Mouse (Mus musculus) cerebellum, adult 9-11 months (tissue): ENCODE data around the gene Klk1b8.
"Not testable (repeated sequence)": the region's sequence is repeated elsewhere in the genome, so short reads cannot be mapped to it uniquely, and the experiment has no call there.

Experiments used
- DNase-seq: peaks from one replicate; pipeline ENCODE4 v3.0.0; 2022

Gene Klk1b8

DNA sequence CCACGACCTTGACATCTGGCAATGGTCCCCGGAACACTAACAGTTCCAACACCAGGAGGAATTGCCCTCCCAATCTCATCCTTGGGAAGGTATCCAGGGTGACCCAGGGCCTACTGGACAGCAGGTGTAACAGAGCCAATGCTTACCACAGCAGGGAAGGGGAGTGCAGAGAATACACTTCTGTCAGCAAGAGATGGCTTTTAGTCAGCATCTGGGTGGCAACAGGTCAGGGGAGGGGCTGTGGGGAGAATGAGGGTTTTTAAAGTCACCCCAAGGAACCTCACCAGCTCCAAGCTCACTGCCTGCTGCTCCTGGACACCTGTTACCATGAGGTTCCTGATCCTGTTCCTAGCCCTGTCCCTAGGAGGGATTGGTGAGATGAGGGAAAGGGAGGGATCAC is at the start of gene Klk1b8:
TSS of gene Klk1b8 (plus strand) at position 301 of the 400 bp plus-strand sequence.
- DNase-seq, result no peak

DNA sequence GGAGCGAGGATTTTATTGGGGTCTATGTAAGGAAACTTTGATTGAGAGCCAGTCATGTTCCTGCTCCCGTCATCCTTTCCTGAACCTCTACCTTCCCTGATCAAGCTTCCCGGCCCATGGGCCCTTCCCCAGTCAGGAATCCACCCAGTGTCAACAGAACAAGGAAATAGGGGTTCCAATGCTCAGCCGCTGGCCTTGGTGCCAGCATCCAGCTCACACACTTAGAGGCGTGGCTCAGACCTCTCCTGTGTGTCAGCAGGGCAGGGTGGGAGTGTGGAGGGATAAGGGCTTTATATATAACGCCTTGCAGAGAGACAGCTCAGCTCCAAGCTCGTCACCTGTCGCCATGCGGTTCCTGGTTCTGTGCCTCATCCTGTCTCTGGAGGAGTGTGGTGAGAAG is 35.6 kb upstream of the Klk1b8 start:
- DNase-seq, result no peak

- no peak for DNase-seq
Observed at GRCm38 (mm10) chr7:43918426-43918825, 32.0 kb upstream of the Klk1b8 start.

DNA sequence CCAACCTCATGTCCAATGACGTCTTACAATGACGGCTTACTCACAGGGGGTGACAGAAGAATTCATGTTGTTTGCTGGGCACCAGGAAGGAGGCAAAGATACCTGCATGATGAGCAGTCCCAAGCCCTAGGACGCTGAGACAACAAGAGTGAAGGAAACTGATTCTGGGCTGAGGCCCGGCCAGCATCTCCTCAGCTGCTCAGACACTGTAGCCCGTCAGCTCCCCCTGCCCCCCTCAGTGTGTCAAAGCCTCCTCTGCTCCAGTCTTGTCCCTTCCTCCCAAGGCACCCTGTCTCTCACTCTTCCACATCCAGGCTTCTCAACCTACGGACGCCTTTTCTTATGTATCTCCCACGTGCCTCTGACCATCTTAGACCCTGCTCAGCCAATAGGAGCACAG is 31.6 kb upstream of the Klk1b8 start:
- DNase-seq, result no peak

GRCm38 (mm10) chr7:43919559-43920451 is 30.7 kb upstream of the Klk1b8 start:
- DNase-seq, result peak; percentile 12

DNA sequence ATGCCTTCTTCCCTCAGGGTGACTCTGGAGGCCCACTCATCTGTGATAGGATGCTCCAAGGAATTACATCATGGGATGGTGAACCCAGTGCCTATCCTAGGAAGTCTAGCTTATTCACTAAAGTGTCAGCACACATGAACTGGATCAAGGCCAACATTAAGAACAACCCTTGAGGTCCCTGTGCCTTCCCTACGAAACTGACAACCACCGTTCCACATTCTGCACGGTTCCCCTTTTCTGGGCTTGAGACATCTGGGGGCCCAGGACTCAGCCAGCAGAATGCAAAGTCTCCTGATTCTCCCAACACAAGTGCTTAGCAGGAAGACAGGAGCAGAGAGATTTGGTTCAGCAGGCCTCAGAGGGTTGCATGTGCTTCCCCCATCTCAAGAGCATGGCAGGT is 29.9 kb upstream of the Klk1b8 start:
- no peak for DNase-seq

DNA sequence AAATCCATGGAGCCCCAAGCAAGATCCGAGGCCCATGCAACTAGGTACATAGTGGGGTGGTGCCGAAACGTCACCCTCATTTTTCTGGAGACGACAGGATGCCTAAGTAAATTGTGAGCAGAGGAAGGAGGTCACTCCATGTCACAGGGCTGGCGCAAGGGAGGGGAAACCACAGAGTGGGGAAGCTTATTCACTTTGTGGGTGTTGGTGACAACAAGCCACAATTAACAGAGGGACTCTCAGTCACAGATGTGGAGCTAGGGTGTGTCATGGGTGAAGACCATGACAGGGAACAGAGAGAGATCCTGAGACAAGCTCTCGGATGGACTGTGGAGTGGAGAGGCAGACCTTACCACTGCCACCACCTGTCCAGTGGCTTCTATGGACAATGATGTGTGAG is 29.4 kb upstream of the Klk1b8 start:
- DNase-seq, result no peak

DNA sequence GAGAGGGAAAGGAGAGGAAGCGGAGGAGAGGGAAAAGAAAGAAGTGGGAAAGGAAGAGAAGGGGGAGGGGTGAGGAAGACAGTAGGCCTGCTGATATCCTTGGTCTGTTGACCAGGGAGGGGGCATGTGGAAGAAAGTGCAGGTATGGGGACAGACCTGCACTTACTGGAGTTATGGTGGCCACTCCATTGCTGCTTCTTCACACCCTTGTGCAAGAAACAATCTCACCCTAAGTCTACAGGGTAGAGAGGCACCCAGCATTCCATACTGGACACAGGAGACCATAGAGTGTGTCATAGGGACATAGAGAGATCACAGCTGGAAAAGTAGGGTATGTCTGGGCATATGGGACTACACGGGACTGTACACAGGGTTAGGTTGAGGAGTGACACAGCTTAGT is 28.5 kb upstream of the Klk1b8 start:
- DNase-seq, result no peak

- DNase-seq, result no peak
Observed at GRCm38 (mm10) chr7:43925985-43926384, 24.5 kb upstream of the Klk1b8 start.

- no peak for DNase-seq
Observed at GRCm38 (mm10) chr7:43928521-43928920, 21.9 kb upstream of the Klk1b8 start.

DNA sequence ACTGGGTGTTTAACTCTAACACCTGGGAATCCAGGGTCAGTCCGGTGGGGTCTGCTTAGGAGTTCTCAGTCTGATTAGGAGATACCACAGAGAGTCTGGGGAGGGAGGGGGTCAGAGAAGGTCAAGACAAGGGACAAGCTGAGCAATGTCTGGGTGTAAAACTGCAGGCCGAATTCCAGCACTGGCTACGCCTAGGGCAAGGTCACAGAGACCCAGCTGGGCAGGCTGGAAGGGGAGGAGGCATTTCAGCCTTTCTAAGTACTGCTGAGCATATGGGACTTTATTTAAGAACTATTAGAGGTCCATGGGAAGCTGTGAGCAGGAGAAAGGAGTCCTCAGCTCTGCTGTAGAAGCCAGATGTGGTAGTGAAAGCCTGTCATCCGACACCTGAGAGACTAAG is 18.1 kb upstream of the Klk1b8 start:
- no peak for DNase-seq

DNA sequence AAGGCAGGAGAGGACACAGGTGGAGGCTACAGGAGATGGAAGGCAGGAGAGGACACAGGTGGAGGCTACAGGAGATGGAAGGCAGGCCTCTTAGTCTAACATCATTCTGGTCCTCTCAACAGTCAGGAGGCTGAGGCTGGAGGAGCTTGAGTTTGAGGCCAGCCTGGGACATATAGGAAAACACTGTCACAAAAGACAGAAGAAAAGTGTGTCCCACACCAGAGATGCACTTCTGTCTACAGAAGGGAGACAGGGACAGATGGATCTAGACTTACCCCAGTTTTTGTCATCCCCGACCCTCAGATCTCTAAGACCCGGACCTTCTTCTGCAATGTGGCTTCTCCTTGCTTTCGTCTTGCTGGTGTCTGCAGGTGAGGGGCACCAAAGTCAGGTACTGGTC is 17.0 kb upstream of the Klk1b8 start, which contains the start of gene Klk15:
TSS of gene Klk15 (plus strand) at position 301 of the 400 bp plus-strand sequence.
- no peak for DNase-seq

DNA sequence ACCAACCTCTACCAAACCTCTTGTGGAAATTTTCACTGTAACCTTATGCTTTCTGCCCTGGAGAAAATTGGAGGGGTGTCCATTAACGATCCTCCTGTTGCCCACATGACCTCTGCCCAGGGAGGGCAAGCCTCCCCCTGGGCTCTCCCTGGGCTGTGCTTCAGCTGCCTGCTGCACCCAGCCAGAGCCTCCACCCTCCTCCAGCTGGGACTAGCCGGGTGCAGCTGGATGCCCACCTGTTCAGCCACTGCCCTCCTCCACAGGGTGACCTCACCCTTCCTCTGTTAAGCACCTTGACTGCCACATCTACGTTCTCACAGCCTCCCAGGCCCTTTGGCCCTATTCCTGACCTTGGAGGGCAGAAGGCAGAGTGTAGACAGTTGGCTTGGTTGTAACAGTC is 15.7 kb upstream of the Klk1b8 start:
- no peak for DNase-seq

DNA sequence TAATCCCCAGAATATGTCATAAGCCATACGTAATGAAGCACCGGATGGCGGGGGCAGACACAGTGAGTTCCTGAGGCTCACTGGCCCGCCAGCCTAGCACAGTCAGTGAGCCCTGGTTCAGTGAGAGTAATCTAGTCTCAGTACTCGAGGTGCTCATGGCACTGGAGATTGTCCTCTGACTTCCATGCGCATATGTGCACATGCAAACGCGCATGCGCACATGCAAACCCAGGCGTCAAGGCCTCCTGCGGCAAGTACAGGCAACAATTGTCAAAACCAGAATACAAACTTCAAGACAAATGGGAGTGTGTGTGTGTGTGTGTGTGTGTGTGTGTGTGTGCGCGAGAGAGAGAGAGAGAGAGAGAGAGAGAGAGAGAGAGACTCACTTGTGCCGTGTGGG is 13.9 kb upstream of the Klk1b8 start:
- DNase-seq, result no peak

DNA sequence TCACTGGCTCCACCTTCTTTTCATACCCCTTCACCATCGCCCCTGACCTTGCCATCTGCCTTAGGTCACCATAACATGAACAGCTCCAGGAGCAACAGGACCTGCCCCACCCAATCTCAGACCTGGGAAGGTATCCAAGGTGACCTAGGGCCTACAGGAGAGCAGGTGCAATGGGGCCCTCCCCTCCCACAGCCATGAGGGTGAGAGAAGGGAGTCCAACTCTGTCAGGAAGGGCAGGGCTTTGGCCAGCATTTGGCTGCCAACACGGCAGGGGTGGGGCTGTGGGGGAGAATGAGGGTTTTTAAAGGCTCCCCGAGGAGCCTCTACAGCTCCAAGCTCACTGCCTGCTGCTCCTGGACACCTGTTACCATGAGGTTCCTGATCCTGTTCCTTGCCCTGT is 8.2 kb upstream of the Klk1b8 start:
- DNase-seq, result not testable (repeated sequence)

GRCm38 (mm10) chr7:43944727-43945264 is 5.7 kb upstream of the Klk1b8 start:
- DNase-seq, result no peak

DNA sequence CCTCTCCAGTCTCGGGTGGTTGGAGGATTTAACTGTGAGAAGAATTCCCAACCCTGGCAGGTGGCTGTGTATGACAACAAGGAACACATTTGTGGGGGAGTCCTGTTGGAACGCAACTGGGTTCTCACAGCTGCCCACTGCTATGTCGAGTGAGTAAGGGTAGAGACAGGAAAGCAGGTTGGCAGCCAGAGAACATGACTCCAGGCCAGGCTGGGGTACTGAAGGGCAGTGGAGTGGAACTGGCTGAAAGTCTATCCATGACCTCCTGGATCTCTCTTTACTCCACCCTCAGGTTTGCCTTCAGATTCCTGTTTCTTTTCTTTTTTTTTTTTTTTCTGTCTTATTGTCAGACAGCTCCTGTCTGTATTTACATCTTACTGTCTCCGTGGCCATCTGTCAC is 2.2 kb downstream of the Klk1b8 start:
- no peak for DNase-seq

GRCm38 (mm10) chr7:43966451-43966850 is 16.0 kb downstream of the Klk1b8 start, which contains the start of gene Klk1b1:
Klk1b1 (plus strand) TSS chr7:43966751.
- DNase-seq, result no peak

DNA sequence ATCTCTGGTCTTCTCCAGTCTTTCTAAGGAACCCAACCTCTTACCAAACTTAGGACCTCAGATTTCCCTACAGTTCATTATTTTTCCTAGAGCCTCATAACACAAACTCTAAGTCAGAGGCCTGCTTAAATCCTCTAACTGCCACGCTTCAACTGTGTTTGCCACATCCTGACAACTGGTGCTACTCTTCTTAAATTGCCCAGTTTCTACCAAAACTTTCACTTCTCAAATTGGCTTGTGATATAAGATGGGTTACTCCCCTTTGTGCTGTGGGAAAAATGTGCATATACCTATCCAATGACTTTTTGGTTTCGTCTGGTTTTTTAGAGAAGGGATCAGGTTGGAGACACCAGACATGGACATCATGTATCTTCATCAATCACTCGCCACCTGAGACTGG is 16.6 kb downstream of the Klk1b8 start:
- DNase-seq, result no peak

DNA sequence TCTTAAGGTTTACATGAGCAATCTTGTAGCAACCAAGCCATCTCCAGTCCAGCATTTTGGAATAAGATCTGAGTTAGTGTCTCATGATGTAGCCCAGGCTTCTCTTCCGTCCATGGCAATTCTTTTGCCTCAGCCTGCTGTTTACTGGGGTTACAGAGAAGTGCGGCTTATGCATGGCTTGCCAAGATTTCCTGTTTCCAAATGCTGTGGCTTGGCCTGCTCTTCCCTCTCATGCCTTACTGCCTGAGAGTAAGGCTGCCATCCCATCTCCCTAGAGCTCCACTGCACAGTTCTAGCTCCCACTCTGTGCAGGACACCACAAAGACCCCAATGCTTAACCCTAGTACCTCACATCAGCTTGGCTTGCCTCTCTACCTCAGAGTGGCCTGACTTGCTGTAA is 17.1 kb downstream of the Klk1b8 start:
- DNase-seq, result no peak

DNA sequence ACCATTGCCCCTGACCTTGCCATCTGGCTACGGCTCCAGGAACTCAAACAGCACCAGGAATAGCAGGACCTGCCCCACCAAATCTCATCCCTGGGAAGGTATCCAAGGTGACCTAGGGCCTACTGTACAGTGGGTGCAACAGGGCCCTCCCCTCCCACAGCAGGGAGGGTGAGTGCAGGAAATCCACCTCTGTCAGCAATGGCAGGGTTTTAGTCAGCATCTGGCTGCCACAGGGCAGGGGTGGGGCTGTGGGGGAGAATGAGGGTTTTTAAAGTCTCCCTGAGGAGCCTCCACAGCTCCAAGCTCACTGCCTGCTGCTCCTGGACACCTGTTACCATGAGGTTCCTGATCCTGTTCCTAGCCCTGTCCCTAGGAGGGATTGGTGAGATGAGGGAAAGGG is 25.3 kb downstream of the Klk1b8 start, which contains the start of gene Klk1b9:
TSS of gene Klk1b9 (plus strand) at position 301 of the 400 bp plus-strand sequence.
- DNase-seq, result not testable (repeated sequence)

DNA sequence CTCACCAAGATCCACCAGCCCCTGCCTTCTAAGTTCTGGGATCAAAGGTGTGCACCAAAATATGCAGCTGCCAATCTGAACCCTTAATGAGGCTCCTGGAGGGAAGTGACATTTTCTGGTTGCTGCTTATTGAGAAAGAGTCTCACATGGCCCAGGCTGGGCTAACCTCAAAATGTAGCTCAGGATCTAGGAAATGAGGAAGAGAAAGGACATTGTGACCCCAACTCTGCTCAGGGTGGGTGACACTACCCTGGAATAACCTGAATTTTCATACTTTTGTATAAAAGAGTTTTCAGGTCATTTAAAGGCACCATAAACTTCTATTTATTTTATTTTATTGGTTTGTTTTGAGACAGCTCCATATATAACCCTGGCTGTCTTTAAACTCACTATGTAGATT is 35.2 kb downstream of the Klk1b8 start:
- DNase-seq, result no peak

DNA sequence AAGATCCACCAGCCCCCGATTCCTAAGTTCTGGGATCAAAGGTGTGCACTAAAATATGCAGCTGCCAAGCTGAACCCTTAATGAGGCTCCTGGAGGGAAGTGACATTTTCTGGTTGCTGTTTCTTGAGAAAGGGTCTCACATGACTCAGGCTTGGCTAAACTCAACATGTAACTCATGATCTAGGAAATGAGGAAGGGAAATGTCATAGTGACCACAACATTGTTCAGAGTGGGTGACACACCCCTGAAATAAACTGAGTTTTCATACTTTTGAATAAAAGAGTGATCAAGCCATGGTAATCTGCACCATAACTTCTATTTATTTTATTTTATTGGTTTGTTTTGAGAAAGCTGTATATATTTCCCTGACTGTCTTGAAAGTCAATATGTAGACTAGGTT is 44.4 kb downstream of the Klk1b8 start:
- DNase-seq, result not testable (repeated sequence)

GRCm38 (mm10) chr7:43995577-43995976 is 45.1 kb downstream of the Klk1b8 start, which contains the start of gene Klk1b11:
Klk1b11 (plus strand) TSS chr7:43995877.
- DNase-seq, result not testable (repeated sequence)
